Mouse (Mus musculus): Measurements from ENCODE around the gene Zfand3.

Gene Zfand3

GRCm38 (mm10) chr17:30231483-30231882 is 226.9 kb downstream of the Zfand3 start:
- DNase-seq (ENCODE audit: low spot score) = no peak

GRCm38 (mm10) chr17:30232698-30233097 is 228.2 kb downstream of the Zfand3 start:
- peak; percentile 66 for DNase-seq (ENCODE audit: low spot score)

- no peak for DNase-seq (ENCODE audit: low spot score)
Observed at GRCm38 (mm10) chr17:30235380-30235779, 230.8 kb downstream of the Zfand3 start.

- DNase-seq (ENCODE audit: low spot score) = no peak
Observed at GRCm38 (mm10) chr17:30236611-30237010, 232.1 kb downstream of the Zfand3 start.

- no peak for DNase-seq (ENCODE audit: low spot score)
Observed at GRCm38 (mm10) chr17:30237600-30237999, 233.1 kb downstream of the Zfand3 start.

- no peak for DNase-seq (ENCODE audit: low spot score)
Observed at GRCm38 (mm10) chr17:30239458-30239857, 234.9 kb downstream of the Zfand3 start.

- no peak for DNase-seq (ENCODE audit: low spot score)
Observed at GRCm38 (mm10) chr17:30240659-30241058, 236.1 kb downstream of the Zfand3 start.

GRCm38 (mm10) chr17:30241061-30241460 is 236.5 kb downstream of the Zfand3 start:
- DNase-seq (ENCODE audit: low spot score) = no peak

GRCm38 (mm10) chr17:30241720-30242322 is 237.3 kb downstream of the Zfand3 start:
- no peak for DNase-seq (ENCODE audit: low spot score)

- no peak for DNase-seq (ENCODE audit: low spot score)
Observed at GRCm38 (mm10) chr17:30242647-30243046, 238.1 kb downstream of the Zfand3 start.

GRCm38 (mm10) chr17:30243540-30243939 is 239.0 kb downstream of the Zfand3 start:
- DNase-seq (ENCODE audit: low spot score) = no peak

- DNase-seq (ENCODE audit: low spot score) = no peak
Observed at GRCm38 (mm10) chr17:30244651-30245307, 240.2 kb downstream of the Zfand3 start.

GRCm38 (mm10) chr17:30245308-30245706 is 240.8 kb downstream of the Zfand3 start:
- no peak for DNase-seq (ENCODE audit: low spot score)

GRCm38 (mm10) chr17:30253028-30253427 is 248.5 kb downstream of the Zfand3 start:
- DNase-seq (ENCODE audit: low spot score) = no peak

GRCm38 (mm10) chr17:30253924-30254323 is 249.4 kb downstream of the Zfand3 start:
- no peak for DNase-seq (ENCODE audit: low spot score)

GRCm38 (mm10) chr17:30255928-30256560 is 251.5 kb downstream of the Zfand3 start:
- DNase-seq (ENCODE audit: low spot score) = peak; percentile 48

GRCm38 (mm10) chr17:30258480-30258879 is 253.9 kb downstream of the Zfand3 start:
- no peak for DNase-seq (ENCODE audit: low spot score)

- no peak for DNase-seq (ENCODE audit: low spot score)
Observed at GRCm38 (mm10) chr17:30259938-30260337, 255.4 kb downstream of the Zfand3 start.

Measured in embryo, embryonic 10.5 days (tissue).